Mouse (Mus musculus) megakaryocyte, embryonic 14.5 days (primary cell): Measurements from ENCODE around the gene Vmn1r229. TPM values are rescaled to one million over a fixed set of nuclear protein-coding genes. Genes with fewer than 3 reads are reported as not detected.

ENCODE experiments used
- H3K27me3 ChIP-seq: replicated peaks from 2 replicates; pipeline ENCODE3; 2012; ENCODE audit warnings: inconsistent platforms
- H3K36me3 ChIP-seq: replicated peaks from 2 replicates; pipeline ENCODE3; 2012; ENCODE audit warnings: low read length, inconsistent platforms, mixed read lengths
- H3K4me1 ChIP-seq: 2 replicates; pipeline ENCODE4 v1.6.1; 2012; ENCODE audit warnings: inconsistent platforms
- H3K4me3 ChIP-seq: replicated peaks from 2 replicates; pipeline ENCODE3; 2012; ENCODE audit warnings: moderate library complexity, mild to moderate bottlenecking, inconsistent platforms
- H3K9me3 ChIP-seq: 2 replicates; pipeline ENCODE4 v1.6.1; 2012; ENCODE audit warnings: inconsistent platforms
- FLI1 ChIP-seq: IDR thresholded peaks from 2 replicates; pipeline ENCODE4 v1.6.1; 2012; ENCODE audit warnings: low read length, inconsistent platforms, mixed read lengths
- GATA1 ChIP-seq: IDR thresholded peaks from 3 replicates; pipeline ENCODE4 v1.6.1; 2012; ENCODE audit warnings: mixed read lengths, low read length, inconsistent platforms, borderline replicate concordance
- polyA plus RNA-seq: library from polyadenylated mRNA; stranded (reverse); fragments of >175 nt; gene quantifications from 2 replicates; pipeline ENCODE4 v1.2.3, GENCODE M21; 2012; ENCODE audit warnings: low replicate concordance; ENCODE audit not compliant: insufficient read depth

The Vmn1r229 gene
- not detected in 2 replicates for polyA plus RNA-seq

DNA sequence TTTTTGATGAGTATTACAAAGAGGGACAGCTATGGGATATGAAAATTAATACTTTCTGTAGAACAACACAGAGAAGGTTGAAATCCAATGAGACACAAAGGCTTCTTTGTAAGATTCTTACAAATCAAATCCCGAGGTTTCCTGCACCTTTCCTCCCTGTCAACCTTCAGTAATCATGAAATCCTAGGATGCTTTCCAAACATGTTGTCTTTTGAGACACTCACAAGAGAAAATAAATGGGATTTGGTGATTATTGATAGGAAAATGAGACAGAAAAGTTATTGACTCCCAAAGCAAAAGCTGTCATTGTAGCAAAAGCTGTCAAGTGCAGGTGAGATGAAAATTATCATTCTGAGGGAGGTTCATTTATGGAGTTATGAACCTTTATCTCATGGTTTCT, at the start of gene Vmn1r229:
TSS of gene Vmn1r229 (plus strand) at position 301 of the 400 bp plus-strand sequence.
- Histone ChIP-seq H3K27me3 (no peaks in the 10 kb centered on the region), H3K9me3 (no peaks in the 10 kb centered on the region), H3K4me3 (no peak within 1 kb of the TSS), H3K4me1 (no peaks in the 10 kb centered on the region), H3K36me3 (no peaks in the 10 kb centered on the region)
- TF ChIP-seq FLI1, result no peak
- TF ChIP-seq GATA1, result no peak

DNA sequence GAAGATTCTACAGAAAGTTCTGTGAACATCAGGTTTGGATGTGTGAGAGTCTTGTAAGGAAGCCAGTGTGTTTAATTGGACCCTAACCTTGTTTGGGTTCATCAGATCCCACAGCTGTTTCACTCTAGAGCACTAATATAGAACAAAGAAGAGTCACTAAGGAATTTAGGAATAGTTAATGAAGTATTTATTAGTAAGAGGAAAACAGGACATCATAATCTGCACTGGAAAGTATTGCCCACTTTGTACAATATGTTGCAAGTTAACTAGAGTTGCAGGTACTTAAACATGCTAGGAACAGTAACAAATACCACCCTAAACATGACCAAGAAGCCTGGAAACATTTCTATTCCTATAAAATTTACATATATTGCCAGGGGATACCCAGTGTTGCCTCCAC, 25.3 kb upstream of the Vmn1r229 start, which contains the start of gene Vmn1r228:
TSS of gene Vmn1r228 (minus strand) at position 101 of the 400 bp plus-strand sequence.
- Histone ChIP-seq H3K4me1 (no peaks in the 10 kb centered on the region), H3K36me3 (no peaks in the 10 kb centered on the region), H3K27me3 (no peaks in the 10 kb centered on the region), H3K9me3 (peaks cover 5% of the 10 kb centered on the region; the same call in 1 of the 2 replicates), H3K4me3 (no peak within 1 kb of the TSS)
- TF ChIP-seq GATA1, result no peak

- H3K4me1 ChIP-seq, result no peaks in the 10 kb centered on the region
- TF ChIP-seq GATA1 (no peak), FLI1 (no peak)
These were observed 28.8 kb downstream of the Vmn1r229 start, which contains the start of gene Vmn1r230 for GRCm38 (mm10) chr17:20840144-20840543. TSS of gene Vmn1r230 (plus strand) at chr17:20840444.

More at GRCm38 (mm10) chr17:20840144-20840543, 28.8 kb downstream of the Vmn1r229 start, which contains the start of gene Vmn1r230:
- no peaks in the 10 kb centered on the region for H3K36me3 ChIP-seq
- H3K27me3 ChIP-seq, result no peaks in the 10 kb centered on the region
- H3K4me3 ChIP-seq, result no peak within 1 kb of the TSS
- no peaks in the 10 kb centered on the region for H3K9me3 ChIP-seq

Other genes starting within 250 kb of the Vmn1r229 start
- gene Vmn2r109, start 246.8 kb upstream of the Vmn1r229 start, polyA plus RNA-seq, result not detected in 2 replicates
- 0.02 TPM in 1 of 2 replicates, not detected in the other for gene Vmn2r110, start 215.1 kb upstream of the Vmn1r229 start, polyA plus RNA-seq
- gene Fpr-rs3, start 186.7 kb upstream of the Vmn1r229 start, polyA plus RNA-seq, result not detected in 2 replicates
- not detected in 2 replicates for gene Vmn1r226, start 128.7 kb upstream of the Vmn1r229 start, polyA plus RNA-seq
- not detected in 2 replicates for gene Vmn1r227, start 81.7 kb upstream of the Vmn1r229 start, polyA plus RNA-seq
- not detected in 2 replicates for gene Vmn1r228, start 25.4 kb upstream of the Vmn1r229 start, polyA plus RNA-seq
- not detected in 2 replicates for gene Vmn1r230, start 28.9 kb downstream of the Vmn1r229 start, polyA plus RNA-seq
- not detected in 2 replicates for gene Vmn1r231, start 93.5 kb downstream of the Vmn1r229 start, polyA plus RNA-seq
- not detected in 2 replicates for gene Vmn1r232, start 108.2 kb downstream of the Vmn1r229 start, polyA plus RNA-seq
- gene Ppp2r1a, start 133.8 kb downstream of the Vmn1r229 start, polyA plus RNA-seq, result 131 and 268 TPM in 2 replicates
- not detected in 2 replicates for gene Vmn1r233, start 184.9 kb downstream of the Vmn1r229 start, polyA plus RNA-seq
- 0.32 TPM in 1 of 2 replicates, not detected in the other for gene Zfp160, start 197.3 kb downstream of the Vmn1r229 start, polyA plus RNA-seq